Mouse (Mus musculus) left cerebral cortex, adult 9 months (tissue): ENCODE data around the gene Irs1.

Source experiments
- DNase-seq, 2 experiments: peaks; one replicate each; pipeline ENCODE4 v3.0.0; 2022; ENCODE audit warnings: low spot score in 2 of 2

Irs1 gene

GRCm38 (mm10) chr1:82183913-82184442 lies 107.2 kb downstream of the Irs1 start:
- no peak for DNase-seq
